Mouse (Mus musculus) liver, embryonic 15.5 days (tissue): ENCODE results near the gene Dclk1. TPM values are rescaled to one million over a fixed set of nuclear protein-coding genes. Genes with fewer than 3 reads are reported as not detected.

Experiments used
- ATAC-seq: fragments of 200-750 bp; cut with Nextera tagmentation; 2 replicates; pipeline ENCODE4 v1.8.0; 2017; ENCODE audit warnings: moderate number of reproducible peaks, mild to moderate bottlenecking, moderate library complexity; ENCODE audit not compliant: insufficient read depth
- H3K27ac ChIP-seq: fragments of 300-500 bp; sonication (generic); replicated peaks from 2 replicates; pipeline ENCODE4 v1.5.1; 2015; ENCODE audit warnings: mild to moderate bottlenecking, inconsistent platforms
- H3K27me3 ChIP-seq: fragments of 300-500 bp; sonication (generic); 2 replicates; pipeline ENCODE4 v1.6.1; 2015; ENCODE audit warnings: mild to moderate bottlenecking, inconsistent platforms
- H3K36me3 ChIP-seq: fragments of 300-500 bp; sonication (generic); replicated peaks from 2 replicates; pipeline ENCODE4 v1.6.1; 2015; ENCODE audit warnings: moderate library complexity, mild to moderate bottlenecking, inconsistent platforms
- H3K4me1 ChIP-seq: fragments of 300-500 bp; sonication (generic); replicated peaks from 2 replicates; pipeline ENCODE4 v1.6.1; 2015; ENCODE audit warnings: inconsistent platforms
- H3K4me2 ChIP-seq: fragments of 300-500 bp; sonication (generic); 2 replicates; pipeline ENCODE4 v1.6.1; 2015; ENCODE audit warnings: moderate library complexity, mild to moderate bottlenecking, inconsistent platforms
- H3K4me3 ChIP-seq: fragments of 300-500 bp; sonication (generic); replicated peaks from 2 replicates; pipeline ENCODE4 v1.5.1; 2015; ENCODE audit warnings: mild to moderate bottlenecking, inconsistent platforms
- H3K9ac ChIP-seq: fragments of 300-500 bp; sonication (generic); 2 replicates; pipeline ENCODE4 v1.6.1; 2015; ENCODE audit warnings: moderate library complexity, mild to moderate bottlenecking, inconsistent platforms
- H3K9me3 ChIP-seq: fragments of 300-500 bp; sonication (generic); replicated peaks from 2 replicates; pipeline ENCODE4 v1.6.1; 2016; ENCODE audit warnings: inconsistent platforms
- WGBS: fragments of 180-500 bp; shearing (Covaris S2); methylation state at CpG from one replicate; pipeline ENCODE4 v1.1.7; 2015; ENCODE audit warnings: mixed read lengths; ENCODE audit not compliant: insufficient replicate concordance; 5-methylcytosine and 5-hydroxymethylcytosine counted together
- polyA plus RNA-seq: library from polyadenylated mRNA; unstranded; fragments of >200 nt; fragmentation: Nextera tagmentation; extraction: Ambion mirVana; gene quantifications from 2 replicates; pipeline ENCODE4 v1.2.1, GENCODE M21; 2015

Gene Dclk1
- polyA plus RNA-seq, 1 experiment from 2014 or later: 1.6 TPM

GRCm38 (mm10) chr3:55260139-55260538 lies 18.0 kb downstream of the Dclk1 start:
- Histone ChIP-seq H3K4me3 (no peak overlapping the region), H3K4me1 (no peaks in the 10 kb centered on the region), H3K27me3 (no peaks in the 10 kb centered on the region), H3K9ac (no peak overlapping the region), H3K4me2 (no peak overlapping the region), H3K27ac (no peak overlapping the region), H3K36me3 (no peaks in the 10 kb centered on the region), H3K9me3 (no peaks in the 10 kb centered on the region)
- no peak for ATAC-seq
- 56% methylated on average over 7 of the region's 7 CpGs for WGBS

GRCm38 (mm10) chr3:55266091-55266490 lies 23.9 kb downstream of the Dclk1 start:
- no peak for ATAC-seq

GRCm38 (mm10) chr3:55269802-55270201 lies 27.6 kb downstream of the Dclk1 start:
- no peak overlapping the region for H3K9ac ChIP-seq
- H3K36me3 ChIP-seq: no peaks in the 10 kb centered on the region
- no peak for ATAC-seq
- H3K4me1 ChIP-seq: no peaks in the 10 kb centered on the region
- WGBS: 63% methylated on average over 4 of the region's 4 CpGs
- no peak overlapping the region for H3K27ac ChIP-seq
- no peaks in the 10 kb centered on the region for H3K27me3 ChIP-seq
- H3K4me2 ChIP-seq: no peak overlapping the region
- no peaks in the 10 kb centered on the region for H3K9me3 ChIP-seq
- no peak overlapping the region for H3K4me3 ChIP-seq

More at GRCm38 (mm10) chr3:55266091-55266490, 23.9 kb downstream of the Dclk1 start:
- no peak overlapping the region for H3K27ac ChIP-seq
- H3K9me3 ChIP-seq: no peaks in the 10 kb centered on the region
- H3K36me3 ChIP-seq: no peaks in the 10 kb centered on the region
- H3K4me1 ChIP-seq: no peaks in the 10 kb centered on the region
- H3K4me2 ChIP-seq: no peak overlapping the region
- no peaks in the 10 kb centered on the region for H3K27me3 ChIP-seq
- WGBS: 54% methylated on average over 5 of the region's 5 CpGs
- H3K4me3 ChIP-seq: no peak overlapping the region
- H3K9ac ChIP-seq: no peak overlapping the region

- ATAC-seq: no peak
- Histone ChIP-seq H3K27ac (no peak overlapping the region), H3K4me3 (no peak overlapping the region), H3K36me3 (no peaks in the 10 kb centered on the region), H3K4me2 (no peak overlapping the region), H3K4me1 (no peaks in the 10 kb centered on the region), H3K27me3 (no peaks in the 10 kb centered on the region), H3K9me3 (no peaks in the 10 kb centered on the region), H3K9ac (no peak overlapping the region)
- WGBS: 45% methylated on average over 3 of the region's 3 CpGs
These were observed 28.2 kb downstream of the Dclk1 start for GRCm38 (mm10) chr3:55270345-55270744.

GRCm38 (mm10) chr3:55270920-55271319 lies 28.8 kb downstream of the Dclk1 start:
- 62% methylated on average over 5 of the region's 5 CpGs for WGBS
- H3K27ac ChIP-seq: no peak overlapping the region
- no peak overlapping the region for H3K9ac ChIP-seq
- H3K36me3 ChIP-seq: no peaks in the 10 kb centered on the region
- no peak overlapping the region for H3K4me2 ChIP-seq
- no peaks in the 10 kb centered on the region for H3K9me3 ChIP-seq
- no peaks in the 10 kb centered on the region for H3K27me3 ChIP-seq
- H3K4me1 ChIP-seq: no peaks in the 10 kb centered on the region
- no peak for ATAC-seq
- H3K4me3 ChIP-seq: no peak overlapping the region

- Histone ChIP-seq H3K36me3 (no peaks in the 10 kb centered on the region), H3K9ac (no peak overlapping the region), H3K27me3 (no peaks in the 10 kb centered on the region), H3K27ac (no peak overlapping the region), H3K9me3 (no peaks in the 10 kb centered on the region), H3K4me2 (no peak overlapping the region), H3K4me3 (no peak overlapping the region), H3K4me1 (no peaks in the 10 kb centered on the region)
- ATAC-seq: no peak
- WGBS: 54% methylated on average over 6 of the region's 6 CpGs
These were observed 30.4 kb downstream of the Dclk1 start for GRCm38 (mm10) chr3:55272536-55272935.

GRCm38 (mm10) chr3:55276446-55276845 lies 34.3 kb downstream of the Dclk1 start:
- ATAC-seq: no peak
- H3K27me3 ChIP-seq: no peaks in the 10 kb centered on the region
- no peaks in the 10 kb centered on the region for H3K4me1 ChIP-seq
- H3K4me3 ChIP-seq: no peak overlapping the region
- 67% methylated on average over 3 of the region's 3 CpGs for WGBS
- no peaks in the 10 kb centered on the region for H3K36me3 ChIP-seq
- H3K4me2 ChIP-seq: no peak overlapping the region
- no peak overlapping the region for H3K27ac ChIP-seq
- H3K9ac ChIP-seq: no peak overlapping the region
- no peaks in the 10 kb centered on the region for H3K9me3 ChIP-seq

GRCm38 (mm10) chr3:55276851-55277250 lies 34.7 kb downstream of the Dclk1 start:
- no peaks in the 10 kb centered on the region for H3K36me3 ChIP-seq
- 49% methylated on average over 1 of the region's 1 CpGs for WGBS
- H3K4me1 ChIP-seq: no peaks in the 10 kb centered on the region
- H3K4me3 ChIP-seq: no peak overlapping the region
- H3K27me3 ChIP-seq: no peaks in the 10 kb centered on the region
- no peak overlapping the region for H3K9ac ChIP-seq
- H3K4me2 ChIP-seq: no peak overlapping the region
- H3K9me3 ChIP-seq: no peaks in the 10 kb centered on the region
- no peak overlapping the region for H3K27ac ChIP-seq
- no peak for ATAC-seq

- H3K4me2 ChIP-seq: no peak overlapping the region
- H3K27ac ChIP-seq: no peak overlapping the region
- no peak for ATAC-seq
- H3K27me3 ChIP-seq: no peaks in the 10 kb centered on the region
- no peaks in the 10 kb centered on the region for H3K36me3 ChIP-seq
- no peak overlapping the region for H3K4me3 ChIP-seq
- no peaks in the 10 kb centered on the region for H3K9me3 ChIP-seq
- H3K9ac ChIP-seq: no peak overlapping the region
- 34% methylated on average over 1 of the region's 1 CpGs for WGBS
- no peaks in the 10 kb centered on the region for H3K4me1 ChIP-seq
These were observed 35.7 kb downstream of the Dclk1 start for GRCm38 (mm10) chr3:55277829-55278228.

GRCm38 (mm10) chr3:55279923-55280322 lies 37.8 kb downstream of the Dclk1 start:
- Histone ChIP-seq H3K4me3 (no peak overlapping the region), H3K9me3 (no peaks in the 10 kb centered on the region), H3K36me3 (no peaks in the 10 kb centered on the region), H3K27ac (no peak overlapping the region), H3K4me2 (no peak overlapping the region), H3K27me3 (no peaks in the 10 kb centered on the region), H3K9ac (no peak overlapping the region), H3K4me1 (no peaks in the 10 kb centered on the region)
- no peak for ATAC-seq
- 80% methylated on average over 4 of the region's 4 CpGs for WGBS

- no peak overlapping the region for H3K4me2 ChIP-seq
- H3K9ac ChIP-seq: no peak overlapping the region
- H3K9me3 ChIP-seq: no peaks in the 10 kb centered on the region
- H3K27ac ChIP-seq: no peak overlapping the region
- H3K27me3 ChIP-seq: no peaks in the 10 kb centered on the region
- no peak for ATAC-seq
- no peaks in the 10 kb centered on the region for H3K4me1 ChIP-seq
- no peak overlapping the region for H3K4me3 ChIP-seq
- no peaks in the 10 kb centered on the region for H3K36me3 ChIP-seq
These were observed 38.3 kb downstream of the Dclk1 start for GRCm38 (mm10) chr3:55280471-55280870.

GRCm38 (mm10) chr3:55284215-55284614 lies 42.1 kb downstream of the Dclk1 start:
- ATAC-seq: no peak
- no peak overlapping the region for H3K27ac ChIP-seq
- H3K4me1 ChIP-seq: no peaks in the 10 kb centered on the region
- no peaks in the 10 kb centered on the region for H3K27me3 ChIP-seq
- H3K9me3 ChIP-seq: no peaks in the 10 kb centered on the region
- no peaks in the 10 kb centered on the region for H3K36me3 ChIP-seq
- H3K4me2 ChIP-seq: no peak overlapping the region
- no peak overlapping the region for H3K4me3 ChIP-seq
- 58% methylated on average over 3 of the region's 3 CpGs for WGBS
- no peak overlapping the region for H3K9ac ChIP-seq
